Mouse (Mus musculus) MEL (cell line): Measurements from ENCODE around the gene Cdc34. TPM values are rescaled to one million over a fixed set of nuclear protein-coding genes. Genes with fewer than 3 reads are reported as not detected.
A peak's percentile ranks its signal among the peaks of the same experiment; 100 is the strongest.

Experiments used
- DNase-seq: peaks from one replicate; pipeline ENCODE4 v3.0.0; 2011; ENCODE audit warnings: low read depth, low spot score
- H3K27ac ChIP-seq: 2 replicates; pipeline ENCODE4 v1.5.1; 2012; ENCODE audit warnings: low read depth, mild to moderate bottlenecking, control low read depth, low read length, moderate library complexity; ENCODE audit not compliant: control insufficient read depth
- H3K27me3 ChIP-seq, 2 experiments: fragments of 150-350 bp in 1 of 2; sonication (generic) in 1 of 2; 2 replicates each; pipeline ENCODE4 v1.6.1; 2012; ENCODE audit warnings: low read length in 2 of 2, mild to moderate bottlenecking in 2 of 2, improper control_type of control experiment in 1 of 2, moderate library complexity in 1 of 2; ENCODE audit not compliant: insufficient read depth in 2 of 2, control insufficient read depth in 1 of 2
- H3K36me3 ChIP-seq, 2 experiments: 2 replicates each; pipeline ENCODE4 v1.6.1; 2012 to 2014; ENCODE audit warnings: low read length in 2 of 2, improper control_type of control experiment in 1 of 2, inconsistent platforms in 1 of 2, mild to moderate bottlenecking in 1 of 2; ENCODE audit not compliant: insufficient read depth in 2 of 2, control insufficient read depth in 1 of 2
- H3K4me1 ChIP-seq, 2 experiments: fragments of 150-350 bp in 1 of 2; sonication (generic) in 1 of 2; 2 replicates each; pipeline ENCODE4 v1.6.1; 2012; ENCODE audit warnings: low read length in 2 of 2, improper control_type of control experiment in 1 of 2, mild to moderate bottlenecking in 1 of 2; ENCODE audit not compliant: insufficient read depth in 2 of 2, control insufficient read depth in 1 of 2
- H3K4me3 ChIP-seq, 2 experiments: fragments of 150-350 bp in 1 of 2; sonication (generic) in 1 of 2; 2 replicates each; pipeline ENCODE4 v1.5.1; 2012; ENCODE audit warnings: low read depth in 2 of 2, low read length in 2 of 2, mild to moderate bottlenecking in 2 of 2, moderate library complexity in 2 of 2, control low read depth in 1 of 2, improper control_type of control experiment in 1 of 2; ENCODE audit not compliant: control insufficient read depth in 1 of 2, insufficient read depth in 1 of 2
- H3K79me2 ChIP-seq: 2 replicates; pipeline ENCODE4 v1.6.1; 2012; ENCODE audit warnings: mild to moderate bottlenecking, low read length, moderate library complexity; ENCODE audit not compliant: control insufficient read depth, poor library complexity, insufficient read depth
- H3K9ac ChIP-seq: 2 replicates; pipeline ENCODE4 v1.6.1; 2012; ENCODE audit warnings: low read depth, mild to moderate bottlenecking, control low read depth, low read length, moderate library complexity; ENCODE audit not compliant: control insufficient read depth, poor library complexity, severe bottlenecking
- H3K9me3 ChIP-seq: fragments of 150-350 bp; sonication (generic); replicated peaks from 2 replicates; pipeline ENCODE4 v1.6.1; 2012; ENCODE audit warnings: mild to moderate bottlenecking, low read length, improper control_type of control experiment, moderate library complexity; ENCODE audit not compliant: insufficient read depth
- CHD1 ChIP-seq: IDR thresholded peaks from 2 replicates; pipeline ENCODE4 v1.6.1; 2012; ENCODE audit warnings: low read depth, mild to moderate bottlenecking, inconsistent platforms, low read length, improper control_type of control experiment
- CHD2 ChIP-seq: IDR thresholded peaks from 2 replicates; pipeline ENCODE4 v1.6.1; 2011; ENCODE audit warnings: low read length, improper control_type of control experiment
- CTCF ChIP-seq, 3 experiments: IDR thresholded peaks in 2 of 3; conservative IDR thresholded peaks in 1 of 3; 2 replicates each; pipeline ENCODE4 v1.5.1; 2011 to 2012; ENCODE audit warnings: low read length in 3 of 3, low read depth in 2 of 3, mild to moderate bottlenecking in 2 of 3, improper control_type of control experiment in 1 of 3, inconsistent platforms in 1 of 3, mixed read lengths in 1 of 3, moderate library complexity in 1 of 3; ENCODE audit not compliant: control insufficient read depth in 1 of 3, insufficient read depth in 1 of 3, poor library complexity in 1 of 3, severe bottlenecking in 1 of 3
- MAZ ChIP-seq: IDR thresholded peaks from 2 replicates; pipeline ENCODE4 v1.6.1; 2012; ENCODE audit warnings: low read depth, mild to moderate bottlenecking, inconsistent platforms, low read length, improper control_type of control experiment
- MEF2A ChIP-seq: IDR thresholded peaks from 2 replicates; pipeline ENCODE4 v1.6.1; 2014; ENCODE audit warnings: low read depth, mild to moderate bottlenecking, inconsistent platforms, low read length, improper control_type of control experiment; ENCODE audit not compliant: poor library complexity, insufficient replicate concordance, severe bottlenecking; ENCODE audit errors: extremely low read depth
- MXI1 ChIP-seq: IDR thresholded peaks from 2 replicates; pipeline ENCODE4 v1.6.1; 2011; ENCODE audit warnings: mild to moderate bottlenecking, low read depth, low read length, improper control_type of control experiment
- MYC ChIP-seq: IDR thresholded peaks from 2 replicates; pipeline ENCODE4 v1.6.1; 2011; ENCODE audit warnings: low read depth, mild to moderate bottlenecking, low read length, improper control_type of control experiment, moderate library complexity
- NELFE ChIP-seq: IDR thresholded peaks from 2 replicates; pipeline ENCODE4 v1.6.1; 2011; ENCODE audit warnings: low read depth, low read length, improper control_type of control experiment
- NRF1 ChIP-seq: IDR thresholded peaks from 2 replicates; pipeline ENCODE4 v1.6.1; 2014; ENCODE audit warnings: low read depth, mild to moderate bottlenecking, inconsistent platforms, low read length, improper control_type of control experiment, moderate library complexity; ENCODE audit not compliant: poor library complexity, insufficient read depth, severe bottlenecking
- POLR2AphosphoS5 ChIP-seq: IDR thresholded peaks from 2 replicates; pipeline ENCODE4 v1.6.1; 2012; ENCODE audit warnings: low read depth, borderline replicate concordance, mild to moderate bottlenecking, inconsistent platforms, low read length, moderate library complexity, mixed read lengths
- SIN3A ChIP-seq: IDR thresholded peaks from 2 replicates; pipeline ENCODE4 v1.6.1; 2012; ENCODE audit warnings: low read length, improper control_type of control experiment, inconsistent platforms
- TCF12 ChIP-seq: IDR thresholded peaks from 2 replicates; pipeline ENCODE4 v1.6.1; 2014; ENCODE audit warnings: low read depth, mild to moderate bottlenecking, inconsistent platforms, low read length, improper control_type of control experiment, moderate library complexity
- UBTF ChIP-seq: IDR thresholded peaks from 2 replicates; pipeline ENCODE4 v1.6.1; 2012; ENCODE audit warnings: low read depth, mild to moderate bottlenecking, inconsistent platforms, low read length, improper control_type of control experiment, moderate library complexity, borderline replicate concordance; ENCODE audit not compliant: insufficient read depth
- USF1 ChIP-seq: IDR thresholded peaks from 2 replicates; pipeline ENCODE4 v1.6.1; 2014; ENCODE audit warnings: low read depth, mild to moderate bottlenecking, inconsistent platforms, low read length, improper control_type of control experiment, moderate library complexity
- ZMIZ1 ChIP-seq: IDR thresholded peaks from 2 replicates; pipeline ENCODE4 v1.6.1; 2012; ENCODE audit warnings: low read depth, mild to moderate bottlenecking, inconsistent platforms, low read length, improper control_type of control experiment, moderate library complexity
- ZNF384 ChIP-seq: IDR thresholded peaks from 2 replicates; pipeline ENCODE4 v1.6.1; 2012; ENCODE audit warnings: low read depth, mild to moderate bottlenecking, inconsistent platforms, low read length, improper control_type of control experiment
- polyA plus RNA-seq, 2 experiments: library from polyadenylated mRNA; stranded (reverse) in 1 of 2; unstranded in 1 of 2; fragments of >175 nt in 1 of 2; fragments of >200 nt in 1 of 2; gene quantifications; 2 replicates each; pipeline versions ENCODE4 v1.2.1 to v1.2.4; 2012; ENCODE audit warnings: low replicate concordance in 2 of 2, low read depth in 1 of 2; ENCODE audit not compliant: insufficient read length in 2 of 2, insufficient read depth in 1 of 2, missing spikeins in 1 of 2
- total RNA-seq: library from RNA; depleted of rRNA; stranded (reverse); fragments of 300-350 nt; gene quantifications from 2 replicates; pipeline ENCODE4 v1.2.3, GENCODE M21; 2012

Cdc34 gene
- total and polyA plus RNA-seq, 3 experiments = 318 to 422 (median 417) TPM

DNA sequence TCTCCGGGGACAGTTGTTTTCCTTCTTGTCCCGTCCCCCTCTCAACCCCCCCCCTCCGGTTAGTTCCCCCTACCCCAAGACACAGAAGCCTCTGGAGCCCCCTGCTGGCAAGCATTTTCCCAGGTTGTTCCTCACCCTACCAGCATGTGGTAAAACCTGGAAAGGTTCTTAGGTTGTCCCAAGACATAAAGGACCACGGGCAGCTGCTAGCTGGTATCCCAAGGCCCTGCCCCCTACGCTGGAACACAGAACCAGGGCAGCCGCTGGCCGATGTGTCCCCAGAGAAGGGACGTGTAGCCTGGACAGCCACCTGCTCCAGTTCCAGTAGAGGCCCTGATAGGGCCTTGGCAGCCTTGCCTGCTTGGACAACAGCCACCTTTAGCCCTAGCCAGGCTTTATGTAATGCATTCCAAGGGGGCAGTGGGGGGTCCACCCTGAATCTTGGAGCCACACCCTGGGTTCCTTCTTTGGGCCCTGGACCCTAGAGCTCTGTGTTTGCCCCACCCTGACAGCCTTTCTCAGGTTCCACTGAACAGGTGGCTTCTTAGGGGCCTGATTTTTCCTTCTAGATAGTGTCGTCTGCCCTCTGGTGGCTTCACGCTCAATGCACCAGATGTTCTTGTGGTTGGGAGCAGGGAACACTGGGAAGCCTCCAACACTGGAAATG lies 1.1 kb downstream of the Cdc34 start:
- Histone ChIP-seq H3K79me2 (peaks cover 32% of the 10 kb centered on the region), H3K27me3 (no peaks in the 10 kb centered on the region), H3K27ac (peak overlapping the region; percentile 59), H3K9me3 (no peaks in the 10 kb centered on the region), H3K4me1 (peaks cover 6 to 19% of the 10 kb centered on the region in 2 experiments; a peak in 3 of 4 replicates), H3K36me3 (peaks cover 3 to 4% of the 10 kb centered on the region in 2 experiments; a peak in 2 of 4 replicates), H3K9ac (peak overlapping the region; percentile 96), H3K4me3 (peak overlapping the region; percentile 96 to 98)
- DNase-seq = peak; percentile 74
- TF ChIP-seq MYC = peak; percentile 12; the same call in 1 of the 2 replicates
- no peak for TF ChIP-seq MEF2A
- no peak for TF ChIP-seq NRF1
- TF ChIP-seq CTCF (IDR thresholded peaks at IDR 0.05 in 2 of 3, conservative IDR thresholded peaks at IDR 0.05 in 1 of 3; ENCODE audit: control insufficient read depth in 1 of 3, insufficient read depth in 1 of 3, low read depth in 2 of 3, low read length in 3 of 3, poor library complexity in 1 of 3, severe bottlenecking in 1 of 3) = peak; percentile 39 to 57 (median 49); a peak in 5 of 6 replicates
- peak; percentile 81; the same call in 1 of the 2 replicates for TF ChIP-seq CHD1
- no peak for TF ChIP-seq ZMIZ1
- 0 out of 2 replicates have a peak, but pooled peaks have one; percentile 13 for TF ChIP-seq TCF12
- TF ChIP-seq ZNF384 = no peak
- no peak for TF ChIP-seq CHD2
- TF ChIP-seq MXI1 = peak; percentile 64
- no peak for TF ChIP-seq POLR2AphosphoS5
- TF ChIP-seq NELFE = 0 out of 2 replicates have a peak, but pooled peaks have one; percentile 26
- no peak for TF ChIP-seq UBTF
- TF ChIP-seq MAZ = peak; percentile 74; the same call in 1 of the 2 replicates
- TF ChIP-seq SIN3A = peak; percentile 62

DNA sequence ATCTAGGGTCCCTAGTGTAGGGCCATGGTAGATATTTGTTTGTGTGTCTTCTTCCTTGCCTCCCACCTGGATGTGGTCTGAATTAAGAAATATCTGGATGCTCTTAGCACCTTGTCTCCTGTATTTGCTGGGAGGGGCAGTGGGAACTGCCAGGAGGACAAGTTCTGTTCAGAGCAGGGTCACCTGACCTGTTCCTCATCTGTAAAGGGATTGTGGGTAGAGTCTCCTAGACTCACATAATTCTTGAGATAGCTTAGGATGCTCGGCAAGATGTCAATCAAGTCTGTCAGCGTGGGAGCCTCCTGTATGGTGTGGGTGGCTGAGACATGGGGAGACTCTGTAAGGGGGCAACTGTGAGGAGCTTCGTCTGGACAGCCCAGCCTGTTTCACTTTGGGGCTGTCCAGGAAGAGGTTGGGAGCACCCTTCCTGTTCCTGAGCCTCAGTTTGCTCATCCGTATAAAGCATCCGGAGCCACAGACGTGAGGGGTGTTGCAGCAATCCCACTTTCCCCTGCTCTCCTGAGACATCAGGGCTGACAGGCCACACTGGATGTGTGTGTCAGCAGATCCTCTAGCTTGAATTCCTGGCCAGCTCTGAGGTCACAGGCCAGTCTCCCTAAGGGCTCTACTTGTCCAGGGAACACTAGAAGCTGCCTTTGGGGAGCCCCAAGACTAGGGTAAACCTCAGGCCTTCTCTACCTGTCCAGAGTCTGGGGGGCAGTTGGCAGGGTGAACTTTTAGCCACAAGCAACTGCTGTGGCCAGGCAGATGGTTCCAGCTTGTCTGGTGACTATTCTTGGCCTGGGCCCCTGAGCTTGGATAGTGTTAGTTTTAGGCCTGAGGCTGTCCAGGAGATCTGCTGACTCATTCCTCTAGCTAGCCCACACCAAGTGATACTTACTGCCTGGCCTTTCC lies 2.0 kb downstream of the Cdc34 start:
- H3K9ac ChIP-seq = peak overlapping the region; percentile 96
- peaks cover 6 to 19% of the 10 kb centered on the region in 2 experiments; a peak in 3 of 4 replicates for H3K4me1 ChIP-seq
- no peak for DNase-seq
- H3K27me3 ChIP-seq = no peaks in the 10 kb centered on the region
- H3K9me3 ChIP-seq = no peaks in the 10 kb centered on the region
- H3K4me3 ChIP-seq = peak overlapping the region; percentile 96 to 98
- H3K79me2 ChIP-seq = peaks cover 32% of the 10 kb centered on the region
- H3K36me3 ChIP-seq = peaks cover 3 to 4% of the 10 kb centered on the region in 2 experiments; a peak in 2 of 4 replicates
- TF ChIP-seq POLR2AphosphoS5 = no peak
- TF ChIP-seq USF1 = peak; percentile 49; the same call in 1 of the 2 replicates
- TF ChIP-seq, all 39 proteins: peak for 1
- no peak overlapping the region for H3K27ac ChIP-seq
